Mouse (Mus musculus) hindbrain, embryonic 15.5 days (tissue): ENCODE measurements around the gene Syt1. TPM values are rescaled to one million over a fixed set of nuclear protein-coding genes. Genes with fewer than 3 reads are reported as not detected.

Experiments used
- ATAC-seq: fragments of 200-750 bp; cut with Nextera tagmentation; 2 replicates; pipeline ENCODE4 v1.8.0; 2017; ENCODE audit warnings: low read depth, moderate number of reproducible peaks, moderate TSS enrichment; ENCODE audit not compliant: low FRiP score
- H3K27ac ChIP-seq: fragments of 300-500 bp; sonication (generic); replicated peaks from 2 replicates; pipeline ENCODE4 v1.5.1; 2015; ENCODE audit warnings: mild to moderate bottlenecking, inconsistent platforms
- H3K27me3 ChIP-seq: fragments of 300-500 bp; sonication (generic); 2 replicates; pipeline ENCODE4 v1.6.1; 2015; ENCODE audit warnings: control low read depth, inconsistent platforms
- H3K36me3 ChIP-seq: fragments of 300-500 bp; sonication (generic); 2 replicates; pipeline ENCODE4 v1.6.1; 2015; ENCODE audit warnings: control low read depth, inconsistent platforms
- H3K4me1 ChIP-seq: fragments of 300-500 bp; sonication (generic); replicated peaks from 2 replicates; pipeline ENCODE4 v1.6.1; 2015; ENCODE audit warnings: control low read depth, inconsistent platforms
- H3K4me2 ChIP-seq: fragments of 300-500 bp; sonication (generic); 2 replicates; pipeline ENCODE4 v1.6.1; 2015; ENCODE audit warnings: moderate library complexity, mild to moderate bottlenecking, inconsistent platforms
- H3K4me3 ChIP-seq: fragments of 300-500 bp; sonication (generic); 2 replicates; pipeline ENCODE4 v1.5.1; 2015; ENCODE audit warnings: mild to moderate bottlenecking, inconsistent platforms
- H3K9ac ChIP-seq: fragments of 300-500 bp; sonication (generic); 2 replicates; pipeline ENCODE4 v1.6.1; 2015; ENCODE audit warnings: inconsistent platforms
- H3K9me3 ChIP-seq: fragments of 300-500 bp; sonication (generic); 2 replicates; pipeline ENCODE4 v1.6.1; 2016; ENCODE audit warnings: control low read depth, inconsistent platforms
- WGBS: fragments of 180-500 bp; shearing (Covaris S2); methylation state at CpG from one replicate; pipeline ENCODE4 v1.1.7; 2015; 5-methylcytosine and 5-hydroxymethylcytosine counted together
- polyA plus RNA-seq: library from polyadenylated mRNA; unstranded; fragments of >200 nt; fragmentation: Nextera tagmentation; extraction: Ambion mirVana; gene quantifications from 2 replicates; pipeline ENCODE4 v1.2.1, GENCODE M21; 2015

The Syt1 gene
- polyA plus RNA-seq, 1 experiment from 2014 or later, result 131 TPM

DNA sequence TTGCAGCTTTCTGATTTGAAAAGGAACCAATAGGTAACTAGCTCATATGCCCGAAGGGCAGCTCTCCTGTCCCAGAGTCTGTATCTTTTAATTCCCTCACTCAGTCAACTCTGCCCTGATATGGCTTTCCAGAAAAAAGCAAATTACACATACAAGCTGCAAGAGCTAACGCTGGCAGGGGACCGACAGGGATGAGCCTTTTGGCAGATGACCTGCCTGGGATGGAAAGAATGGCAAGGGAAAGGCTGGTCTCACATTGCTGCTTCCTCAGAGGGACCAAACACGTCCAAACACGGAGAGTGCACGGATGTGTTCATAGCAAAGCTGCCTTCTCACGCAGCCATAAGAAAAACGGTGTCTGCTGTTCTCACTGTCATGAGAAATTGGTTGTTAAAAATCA, 58.6 kb downstream of the Syt1 start:
- Histone ChIP-seq H3K27me3 (no peaks in the 10 kb centered on the region), H3K4me1 (peaks cover 4% of the 10 kb centered on the region; the same call in 1 of the 2 replicates), H3K4me3 (no peak overlapping the region), H3K4me2 (no peak overlapping the region), H3K27ac (no peak overlapping the region), H3K9ac (no peak overlapping the region), H3K9me3 (no peaks in the 10 kb centered on the region), H3K36me3 (no peaks in the 10 kb centered on the region)
- no peak for ATAC-seq
- WGBS, result 78% methylated on average over 8 of the region's 8 CpGs

DNA sequence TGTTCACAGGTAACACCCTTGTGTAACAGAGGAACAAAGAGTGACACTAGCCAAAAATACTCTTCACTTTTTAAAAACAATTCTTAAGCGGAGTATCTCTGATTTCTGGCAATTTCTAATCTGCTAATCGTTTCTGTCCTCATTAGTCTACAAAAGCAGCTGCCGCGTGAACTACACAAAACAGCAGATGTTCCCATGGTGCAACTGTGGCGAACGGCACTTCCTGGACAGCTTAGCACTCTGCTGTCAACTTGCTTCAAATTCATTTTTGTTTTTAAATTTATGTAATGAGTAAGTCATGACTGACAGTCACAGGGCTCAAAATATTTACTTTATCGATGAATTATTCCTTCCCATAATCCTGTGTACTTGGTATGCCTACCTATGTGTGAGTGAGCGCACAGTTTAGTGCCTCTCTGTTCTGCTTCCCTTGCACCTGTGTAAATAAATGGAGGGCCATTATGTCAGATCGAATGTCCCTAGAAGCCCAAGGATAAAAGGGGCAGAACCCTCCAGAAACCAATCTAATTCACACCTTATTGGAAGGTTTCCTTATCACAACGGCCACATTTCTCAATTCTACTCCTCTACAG, 73.8 kb downstream of the Syt1 start:
- WGBS, result 78% methylated on average over 10 of the region's 10 CpGs
- no peak overlapping the region for H3K4me3 ChIP-seq
- ATAC-seq, result no peak

DNA sequence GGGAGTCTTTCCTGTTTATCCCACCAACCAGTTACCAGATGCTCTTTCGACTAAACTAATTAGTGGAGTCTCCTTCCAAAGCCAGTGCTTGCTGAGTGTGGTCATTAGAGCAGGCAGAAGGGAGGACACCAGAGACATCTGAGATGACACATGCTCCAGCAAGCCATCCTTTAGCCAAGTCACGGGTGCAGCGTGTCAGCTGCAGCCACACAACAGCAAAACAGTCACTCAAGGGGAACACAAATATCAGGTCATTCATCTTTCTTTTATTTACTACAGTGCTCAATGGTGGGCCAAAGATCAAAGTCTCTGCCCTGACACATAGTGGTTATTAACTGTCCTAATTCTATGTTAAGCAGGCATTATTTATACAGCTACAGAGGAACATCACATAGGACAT, 80.5 kb downstream of the Syt1 start:
- Histone ChIP-seq H3K27ac (0 out of 2 replicates have a peak overlapping the region, but pooled peaks have one; percentile 28), H3K9ac (no peak overlapping the region), H3K27me3 (no peaks in the 10 kb centered on the region), H3K4me1 (no peaks in the 10 kb centered on the region), H3K4me3 (no peak overlapping the region), H3K4me2 (no peak overlapping the region), H3K9me3 (no peaks in the 10 kb centered on the region), H3K36me3 (no peaks in the 10 kb centered on the region)
- WGBS, result 55% methylated on average over 3 of the region's 3 CpGs
- ATAC-seq, result peak; percentile 48; the same call in 1 of the 2 replicates

More for the DNA sequence above, 73.8 kb downstream of the Syt1 start:
- Histone ChIP-seq H3K4me2 (no peak overlapping the region), H3K4me1 (no peaks in the 10 kb centered on the region), H3K9me3 (no peaks in the 10 kb centered on the region), H3K9ac (no peak overlapping the region), H3K36me3 (no peaks in the 10 kb centered on the region), H3K27ac (no peak overlapping the region), H3K27me3 (no peaks in the 10 kb centered on the region)

DNA sequence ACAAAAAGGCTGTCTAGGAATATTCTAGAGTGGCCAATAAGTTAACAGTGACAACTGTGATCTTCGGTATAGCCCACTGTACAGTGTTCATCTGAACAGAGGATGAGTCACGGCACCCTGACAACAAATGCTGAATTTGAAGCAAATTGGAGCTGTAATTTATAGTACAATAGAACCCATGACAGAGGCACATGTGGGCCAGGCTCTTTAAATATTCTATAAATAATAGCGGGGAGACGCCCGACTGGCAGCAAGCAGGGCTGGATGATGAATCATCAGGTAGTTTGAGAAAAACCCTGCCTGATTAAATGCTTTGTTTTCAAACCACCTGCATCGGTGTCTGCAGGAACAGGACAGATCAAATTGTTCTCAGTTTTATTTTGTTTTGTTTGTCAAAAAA, 81.1 kb downstream of the Syt1 start:
- 0 out of 2 replicates have a peak overlapping the region, but pooled peaks have one; percentile 28 for H3K27ac ChIP-seq
- H3K4me1 ChIP-seq, result no peaks in the 10 kb centered on the region
- 61% methylated on average over 6 of the region's 6 CpGs for WGBS
- H3K4me3 ChIP-seq, result no peak overlapping the region
- H3K4me2 ChIP-seq, result no peak overlapping the region
- no peak overlapping the region for H3K9ac ChIP-seq
- H3K27me3 ChIP-seq, result no peaks in the 10 kb centered on the region
- ATAC-seq, result peak; percentile 30; the same call in 1 of the 2 replicates
- no peaks in the 10 kb centered on the region for H3K36me3 ChIP-seq
- no peaks in the 10 kb centered on the region for H3K9me3 ChIP-seq

DNA sequence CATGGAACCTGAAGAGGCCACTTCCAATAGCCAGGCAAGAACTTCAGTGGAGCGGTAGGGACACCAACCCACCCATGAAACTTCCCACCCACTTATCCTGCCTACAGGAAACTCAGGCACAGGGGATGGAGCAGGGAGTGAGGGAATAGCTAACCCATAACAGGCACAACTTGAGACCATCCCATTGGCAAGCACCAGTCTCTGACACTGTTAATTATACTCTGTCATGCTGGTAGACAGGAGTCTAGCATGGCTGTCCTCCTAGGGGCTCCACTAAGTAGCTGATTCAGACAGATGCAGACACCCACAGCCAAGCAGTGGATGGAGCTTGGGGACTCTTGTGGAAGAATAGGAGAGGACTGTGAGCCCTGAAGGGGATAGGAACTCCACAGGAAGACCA, 105.5 kb downstream of the Syt1 start:
- no peaks in the 10 kb centered on the region for H3K27me3 ChIP-seq
- no peak overlapping the region for H3K27ac ChIP-seq
- H3K36me3 ChIP-seq, result 0 out of 2 replicates have a peak, but pooled peaks cover 2% of the 10 kb centered on the region
- H3K4me1 ChIP-seq, result no peaks in the 10 kb centered on the region
- H3K4me2 ChIP-seq, result no peak overlapping the region
- no peak overlapping the region for H3K9ac ChIP-seq
- 100% methylated on average over 1 of the region's 1 CpGs for WGBS
- no peak overlapping the region for H3K4me3 ChIP-seq
- peak; percentile 68; the same call in 1 of the 2 replicates for ATAC-seq
- no peaks in the 10 kb centered on the region for H3K9me3 ChIP-seq

DNA sequence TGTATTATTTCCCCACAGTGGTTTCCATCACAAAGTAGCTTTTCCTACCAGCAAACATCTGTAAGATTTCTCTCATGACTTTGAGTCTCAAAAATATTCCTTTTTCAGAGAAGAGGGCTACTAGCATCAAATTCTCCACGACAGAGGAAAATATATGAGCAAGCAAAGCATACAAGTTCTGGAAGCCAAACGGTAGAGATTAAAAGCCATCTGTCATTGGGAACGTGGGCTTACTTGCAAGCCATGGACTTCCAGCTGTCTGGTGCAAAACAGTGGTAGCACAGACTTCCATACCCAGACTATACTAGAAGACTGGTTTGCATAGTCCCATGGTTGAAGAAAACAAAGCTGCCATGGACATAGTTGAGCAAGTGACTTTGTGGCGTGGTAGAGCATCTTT, 106.4 kb downstream of the Syt1 start:
- WGBS, result 73% methylated on average over 4 of the region's 4 CpGs
- ATAC-seq, result no peak
- Histone ChIP-seq H3K4me1 (no peaks in the 10 kb centered on the region), H3K4me3 (no peak overlapping the region), H3K27ac (no peak overlapping the region), H3K9ac (no peak overlapping the region), H3K27me3 (no peaks in the 10 kb centered on the region), H3K9me3 (no peaks in the 10 kb centered on the region), H3K36me3 (0 out of 2 replicates have a peak, but pooled peaks cover 2% of the 10 kb centered on the region), H3K4me2 (no peak overlapping the region)

DNA sequence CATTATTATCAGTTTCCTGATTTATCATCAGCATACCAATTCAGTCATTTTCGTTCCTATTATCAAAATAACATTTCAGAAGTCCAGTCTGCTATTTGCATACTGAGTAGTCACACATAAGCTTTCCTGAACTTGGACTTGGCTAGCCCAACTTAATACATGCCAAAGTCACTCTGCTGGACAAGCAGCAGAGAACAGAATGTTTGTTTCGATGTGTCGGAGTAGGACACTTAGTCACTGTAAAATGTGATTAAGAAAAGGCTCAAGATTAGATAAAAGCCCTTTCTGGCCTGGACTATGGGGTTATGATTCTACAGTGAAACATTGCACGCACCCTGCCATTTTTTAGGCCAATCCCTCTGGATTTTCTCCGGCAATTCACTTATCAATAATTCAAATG, 114.3 kb downstream of the Syt1 start:
- Histone ChIP-seq H3K9me3 (no peaks in the 10 kb centered on the region), H3K27me3 (no peaks in the 10 kb centered on the region), H3K4me3 (no peak overlapping the region), H3K36me3 (0 out of 2 replicates have a peak, but pooled peaks cover 2% of the 10 kb centered on the region), H3K4me2 (no peak overlapping the region), H3K27ac (no peak overlapping the region), H3K4me1 (no peaks in the 10 kb centered on the region), H3K9ac (no peak overlapping the region)
- 89% methylated on average over 5 of the region's 5 CpGs for WGBS
- no peak for ATAC-seq

DNA sequence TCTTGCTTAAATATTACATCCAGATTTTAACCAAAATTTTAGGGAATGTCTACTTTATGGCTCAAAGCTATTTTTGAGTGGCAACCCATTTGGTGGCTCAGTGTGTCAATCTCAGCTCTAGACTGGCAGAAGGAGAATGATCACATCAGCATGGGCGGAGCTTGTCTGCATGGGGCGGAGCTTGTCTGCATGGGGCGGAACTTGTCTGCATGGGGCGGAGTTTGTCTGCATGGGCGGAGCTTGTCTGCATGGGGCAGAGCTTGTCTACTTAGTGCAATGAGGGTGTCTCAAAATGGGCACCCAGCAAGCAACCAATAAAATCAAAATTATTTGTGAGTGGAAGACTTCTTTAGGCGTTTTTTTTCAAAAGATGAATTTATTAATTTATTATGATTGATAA, 117.5 kb downstream of the Syt1 start:
- WGBS, result 97% methylated on average over 6 of the region's 6 CpGs

DNA sequence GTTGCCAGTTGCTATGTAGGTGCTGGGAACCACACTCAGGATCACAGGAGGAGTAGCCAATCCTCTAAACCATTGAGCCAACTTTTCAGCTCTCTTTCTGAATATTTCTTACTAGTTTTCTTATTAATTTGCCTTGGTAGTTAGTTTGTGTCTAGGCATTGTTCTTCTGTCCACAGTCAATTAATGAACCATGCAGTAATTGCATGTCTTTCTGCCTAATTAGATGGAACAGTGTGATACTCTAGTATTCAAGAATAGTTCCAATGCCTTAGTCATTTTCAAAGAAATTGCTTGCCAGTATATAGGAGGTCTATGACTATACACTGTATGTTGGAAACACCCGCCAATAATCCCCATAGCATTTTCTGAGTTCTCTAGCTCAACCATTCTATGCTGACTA, 118.3 kb downstream of the Syt1 start:
- no peak overlapping the region for H3K4me2 ChIP-seq
- H3K4me1 ChIP-seq, result no peaks in the 10 kb centered on the region
- ATAC-seq, result no peak
- no peaks in the 10 kb centered on the region for H3K36me3 ChIP-seq
- no peak overlapping the region for H3K27ac ChIP-seq
- no peak overlapping the region for H3K9ac ChIP-seq
- H3K27me3 ChIP-seq, result no peaks in the 10 kb centered on the region
- no peaks in the 10 kb centered on the region for H3K9me3 ChIP-seq
- WGBS, result 93% methylated on average over 1 of the region's 1 CpGs
- H3K4me3 ChIP-seq, result no peak overlapping the region

More for the DNA sequence above, 117.5 kb downstream of the Syt1 start:
- Histone ChIP-seq H3K9ac (no peak overlapping the region), H3K4me1 (no peaks in the 10 kb centered on the region), H3K4me3 (no peak overlapping the region), H3K36me3 (no peaks in the 10 kb centered on the region), H3K4me2 (no peak overlapping the region), H3K9me3 (no peaks in the 10 kb centered on the region), H3K27ac (no peak overlapping the region), H3K27me3 (no peaks in the 10 kb centered on the region)
- no peak for ATAC-seq

DNA sequence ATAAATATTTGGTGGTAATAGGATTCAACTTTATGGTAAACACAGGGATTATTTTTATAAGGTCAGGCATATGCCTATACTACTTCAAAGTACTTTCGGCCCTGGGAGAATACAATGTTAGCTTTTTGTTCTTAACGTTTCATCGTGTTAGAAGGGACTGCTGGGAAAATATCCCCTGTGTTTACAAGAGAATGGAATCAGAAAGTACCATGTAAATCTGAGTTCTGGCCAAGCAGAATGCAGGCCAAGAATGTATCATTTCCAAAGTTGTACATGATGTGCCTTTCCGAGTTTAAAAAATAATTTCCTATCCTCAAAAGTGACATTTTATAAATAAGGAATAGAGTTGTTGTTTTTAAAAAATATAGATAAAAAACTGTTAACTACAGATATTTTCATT, 121.7 kb downstream of the Syt1 start:
- Histone ChIP-seq H3K9me3 (no peaks in the 10 kb centered on the region), H3K27me3 (no peaks in the 10 kb centered on the region), H3K36me3 (no peaks in the 10 kb centered on the region), H3K9ac (no peak overlapping the region), H3K4me1 (no peaks in the 10 kb centered on the region), H3K4me3 (no peak overlapping the region), H3K27ac (no peak overlapping the region), H3K4me2 (no peak overlapping the region)
- 78% methylated on average over 4 of the region's 4 CpGs for WGBS
- no peak for ATAC-seq

DNA sequence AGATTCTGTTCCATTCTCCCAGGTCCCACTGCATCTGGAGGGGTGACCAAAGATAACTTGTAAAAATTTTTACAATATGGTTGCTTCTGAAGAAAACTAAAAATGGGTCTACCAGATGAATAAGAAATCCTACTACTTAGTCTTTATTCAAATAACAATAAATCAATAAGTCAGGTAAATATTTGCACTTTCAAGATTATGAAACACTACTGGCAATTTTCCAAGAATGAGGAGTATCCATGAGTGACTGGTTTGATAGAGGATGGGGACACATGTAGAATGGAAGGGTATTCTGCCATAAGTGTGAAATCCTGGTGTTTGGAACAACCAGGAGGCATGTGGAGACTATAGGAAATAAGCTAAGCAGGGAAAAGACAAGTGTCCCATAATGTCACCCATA, 124.0 kb downstream of the Syt1 start:
- Histone ChIP-seq H3K27ac (no peak overlapping the region), H3K36me3 (no peaks in the 10 kb centered on the region), H3K4me1 (no peaks in the 10 kb centered on the region), H3K4me3 (no peak overlapping the region), H3K27me3 (no peaks in the 10 kb centered on the region), H3K4me2 (no peak overlapping the region), H3K9ac (no peak overlapping the region), H3K9me3 (no peaks in the 10 kb centered on the region)
- no peak for ATAC-seq

DNA sequence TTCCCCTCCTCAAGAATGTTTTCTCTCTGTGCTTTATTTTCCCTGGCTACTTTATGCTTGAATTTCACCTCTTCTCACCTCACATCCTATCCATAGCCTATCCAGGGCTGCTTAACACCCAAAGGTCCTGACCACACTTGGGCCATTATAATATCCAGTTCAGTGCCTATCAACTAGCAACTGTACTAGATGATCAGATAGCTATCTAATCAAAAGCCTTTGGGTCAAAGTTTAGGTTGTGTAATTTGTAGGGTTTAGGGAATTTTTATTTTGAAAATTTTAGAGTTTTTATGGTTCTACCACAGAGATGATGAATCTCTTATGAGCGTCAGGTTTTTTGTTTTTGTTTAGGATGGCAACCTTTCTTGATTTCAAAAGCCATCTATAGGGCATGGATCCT, 125.0 kb downstream of the Syt1 start:
- Histone ChIP-seq H3K27ac (no peak overlapping the region), H3K4me3 (no peak overlapping the region), H3K9me3 (no peaks in the 10 kb centered on the region), H3K4me2 (no peak overlapping the region), H3K4me1 (no peaks in the 10 kb centered on the region), H3K27me3 (no peaks in the 10 kb centered on the region), H3K36me3 (no peaks in the 10 kb centered on the region), H3K9ac (no peak overlapping the region)
- whole genome bisulfite sequencing, result 96% methylated on average over 1 of the region's 1 CpGs
- no peak for ATAC-seq

DNA sequence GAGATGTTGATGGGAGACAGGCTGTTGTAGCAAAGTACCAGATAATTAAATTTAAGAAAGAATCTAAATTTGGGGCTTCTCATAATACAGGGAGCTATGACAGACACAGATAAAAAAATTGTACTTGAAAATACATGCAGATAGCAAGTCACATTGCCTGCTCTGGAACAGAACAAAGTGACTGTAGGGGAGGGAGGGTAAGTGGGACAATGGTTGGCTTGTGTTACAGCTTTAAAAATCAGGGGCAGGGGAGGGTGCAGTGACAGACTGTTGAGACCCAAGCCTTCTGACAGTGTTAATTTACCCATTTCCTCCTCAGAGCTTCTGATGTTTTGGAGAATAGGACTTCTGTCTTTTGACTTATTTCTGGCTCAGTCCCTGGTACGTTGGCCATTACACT, 126.3 kb downstream of the Syt1 start:
- 65% methylated on average over 1 of the region's 1 CpGs for WGBS
- H3K4me3 ChIP-seq, result no peak overlapping the region
- no peaks in the 10 kb centered on the region for H3K9me3 ChIP-seq
- H3K27ac ChIP-seq, result no peak overlapping the region
- H3K27me3 ChIP-seq, result no peaks in the 10 kb centered on the region
- no peak for ATAC-seq
- no peaks in the 10 kb centered on the region for H3K36me3 ChIP-seq
- no peaks in the 10 kb centered on the region for H3K4me1 ChIP-seq
- no peak overlapping the region for H3K9ac ChIP-seq
- H3K4me2 ChIP-seq, result no peak overlapping the region
